Mouse (Mus musculus) thymus, postnatal 25 days (tissue): Measurements from ENCODE around the gene Dusp2.

Source experiments
- DNase-seq: peaks from one replicate; pipeline ENCODE4 v3.0.0; 2022

Dusp2 gene

GRCm38 (mm10) chr2:127369703-127370376 lies 33.9 kb downstream of the Dusp2 start:
- DNase-seq: no peak

- DNase-seq: no peak
Measured at GRCm38 (mm10) chr2:127370561-127371483, 34.9 kb downstream of the Dusp2 start.

- DNase-seq: no peak
Measured at GRCm38 (mm10) chr2:127371484-127371861, 35.5 kb downstream of the Dusp2 start.

GRCm38 (mm10) chr2:127372082-127372481 lies 36.1 kb downstream of the Dusp2 start:
- DNase-seq: no peak

GRCm38 (mm10) chr2:127374131-127374530 lies 38.2 kb downstream of the Dusp2 start:
- DNase-seq: no peak

- no peak for DNase-seq
Measured at GRCm38 (mm10) chr2:127375087-127375486, 39.1 kb downstream of the Dusp2 start.

GRCm38 (mm10) chr2:127375759-127376341 lies 39.9 kb downstream of the Dusp2 start:
- peak; percentile 51 for DNase-seq

GRCm38 (mm10) chr2:127376423-127377051 lies 40.6 kb downstream of the Dusp2 start:
- no peak for DNase-seq

- no peak for DNase-seq
Measured at GRCm38 (mm10) chr2:127377942-127378610, 42.1 kb downstream of the Dusp2 start.

GRCm38 (mm10) chr2:127378611-127378990 lies 42.6 kb downstream of the Dusp2 start:
- no peak for DNase-seq

GRCm38 (mm10) chr2:127379250-127379649 lies 43.3 kb downstream of the Dusp2 start:
- DNase-seq: no peak

- no peak for DNase-seq
Measured at GRCm38 (mm10) chr2:127383881-127384280, 47.9 kb downstream of the Dusp2 start.

- no peak for DNase-seq
Measured at GRCm38 (mm10) chr2:127387521-127387920, 51.6 kb downstream of the Dusp2 start.
